Mouse (Mus musculus) heart, adult 2 months (tissue): ENCODE measurements around the gene Gpc5.

ENCODE experiments used
- CTCF ChIP-seq: fragments of 200-600 bp; IDR thresholded peaks from 2 replicates; pipeline ENCODE4 v1.8.1; 2022; ENCODE audit warnings: antibody characterized with exemption, mild to moderate bottlenecking, moderate library complexity
- POLR2A ChIP-seq: fragments of 200-500 bp; IDR thresholded peaks from 2 replicates; pipeline ENCODE4 v1.6.1; 2011; ENCODE audit warnings: mild to moderate bottlenecking, low read depth, low read length, control low read depth; ENCODE audit not compliant: insufficient read depth

- TF ChIP-seq CTCF (no peak), POLR2A (no peak)
Measured at GRCm38 (mm10) chr14:115779382-115780177, 687.6 kb downstream of the Gpc5 start.
